Mouse (Mus musculus): Measurements from ENCODE around the gene Pard3b.

DNA sequence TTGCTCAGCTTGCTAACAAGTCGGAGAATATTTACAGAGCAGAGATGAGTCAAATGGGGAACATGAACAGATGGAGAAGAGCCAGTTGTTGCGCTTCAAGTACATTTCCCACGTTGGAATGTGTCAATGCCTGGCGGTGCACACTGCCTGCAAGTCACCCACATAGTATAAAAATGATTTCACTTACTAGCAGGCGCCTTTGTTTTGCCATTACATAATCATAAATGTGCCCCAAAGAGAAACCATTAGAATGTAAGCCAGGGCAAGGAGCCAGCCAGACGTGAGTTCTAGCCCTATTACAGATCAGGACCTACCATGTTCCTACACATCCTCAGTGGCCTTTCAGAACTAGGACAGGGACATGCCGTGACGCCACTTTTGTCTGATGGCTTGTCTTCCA, 1048.9 kb downstream of the Pard3b start:
- TF ChIP-seq CTCF (IDR thresholded peaks at IDR 0.05; ENCODE audit: borderline replicate concordance, control insufficient read depth, extremely low read depth, insufficient read depth, low read length, poor library complexity), result no peak
- TF ChIP-seq POLR2A (IDR thresholded peaks at IDR 0.05; ENCODE audit: control insufficient read depth, extremely low read depth, insufficient read depth, low read length, poor library complexity), result no peak

All from thymus, adult 2 months (tissue).